Mouse (Mus musculus) limb, embryonic 13.5 days (tissue): ENCODE data around the gene Gm20509. TPM values are rescaled to one million over a fixed set of nuclear protein-coding genes. Genes with fewer than 3 reads are reported as not detected.
"Not testable (repeated sequence)": the region's sequence is repeated elsewhere in the genome, so short reads cannot be mapped to it uniquely, and the experiment has no call there.

Experiments
- ATAC-seq: fragments of 200-750 bp; cut with Nextera tagmentation; 2 replicates; pipeline ENCODE4 v1.8.0; 2017; ENCODE audit warnings: low read depth, moderate number of reproducible peaks, moderate TSS enrichment; ENCODE audit not compliant: low FRiP score
- H3K27ac ChIP-seq: fragments of 300-500 bp; sonication (generic); 2 replicates; pipeline ENCODE4 v1.5.1; 2015; ENCODE audit warnings: inconsistent platforms, mild to moderate bottlenecking, moderate library complexity
- H3K27me3 ChIP-seq: fragments of 300-500 bp; sonication (generic); 2 replicates; pipeline ENCODE4 v1.6.1; 2015; ENCODE audit warnings: mild to moderate bottlenecking, inconsistent platforms
- H3K36me3 ChIP-seq: fragments of 300-500 bp; sonication (generic); 2 replicates; pipeline ENCODE4 v1.6.1; 2015; ENCODE audit warnings: inconsistent platforms, mild to moderate bottlenecking, moderate library complexity
- H3K4me1 ChIP-seq: fragments of 300-500 bp; sonication (generic); 2 replicates; pipeline ENCODE4 v1.6.1; 2015; ENCODE audit warnings: inconsistent platforms
- H3K4me2 ChIP-seq: fragments of 300-500 bp; sonication (generic); replicated peaks from 2 replicates; pipeline ENCODE4 v1.6.1; 2015; ENCODE audit warnings: inconsistent platforms, mild to moderate bottlenecking, moderate library complexity
- H3K4me3 ChIP-seq: fragments of 300-500 bp; sonication (generic); 2 replicates; pipeline ENCODE4 v1.5.1; 2015; ENCODE audit warnings: moderate library complexity, mild to moderate bottlenecking, inconsistent platforms
- H3K9ac ChIP-seq: fragments of 300-500 bp; sonication (generic); 2 replicates; pipeline ENCODE4 v1.6.1; 2015; ENCODE audit warnings: mild to moderate bottlenecking, inconsistent platforms
- H3K9me3 ChIP-seq: fragments of 300-500 bp; sonication (generic); 2 replicates; pipeline ENCODE4 v1.6.1; 2016; ENCODE audit warnings: inconsistent platforms
- WGBS: fragments of 180-500 bp; shearing (Covaris S2); methylation state at CpG from one replicate; pipeline ENCODE4 v1.1.7; 2015; 5-methylcytosine and 5-hydroxymethylcytosine counted together
- polyA plus RNA-seq: library from polyadenylated mRNA; unstranded; fragments of >200 nt; fragmentation: Nextera tagmentation; extraction: Ambion mirVana; gene quantifications from 2 replicates; pipeline ENCODE4 v1.2.1, GENCODE M21; 2015

Gm20509 gene
- polyA plus RNA-seq, 1 experiment from 2014 or later: not detected

GRCm38 (mm10) chr9:73103880-73104198 is 1.6 kb downstream of the Gm20509 start:
- H3K27me3 ChIP-seq: peaks cover 52% of the 10 kb centered on the region
- H3K9me3 ChIP-seq: no peaks in the 10 kb centered on the region
- 0 out of 2 replicates have a peak, but pooled peaks have one; percentile 12 for ATAC-seq
- peaks cover 8% of the 10 kb centered on the region for H3K4me1 ChIP-seq
- peak overlapping the region; percentile 68 for H3K9ac ChIP-seq
- H3K4me3 ChIP-seq: peak overlapping the region; percentile 48
- H3K36me3 ChIP-seq: no peaks in the 10 kb centered on the region
- WGBS: 28% methylated on average over 5 of the region's 5 CpGs
- H3K4me2 ChIP-seq: peak overlapping the region; percentile 86
- no peak overlapping the region for H3K27ac ChIP-seq

- 71% methylated on average over 1 of the region's 1 CpGs for WGBS
- no peaks in the 10 kb centered on the region for H3K9me3 ChIP-seq
- H3K36me3 ChIP-seq: no peaks in the 10 kb centered on the region
- peaks cover 55% of the 10 kb centered on the region for H3K27me3 ChIP-seq
- H3K9ac ChIP-seq: no peak overlapping the region
- H3K4me3 ChIP-seq: no peak overlapping the region
- no peak overlapping the region for H3K27ac ChIP-seq
- ATAC-seq: no peak
- H3K4me2 ChIP-seq: no peak overlapping the region
- H3K4me1 ChIP-seq: peaks cover 8% of the 10 kb centered on the region
These were observed 2.9 kb downstream of the Gm20509 start for GRCm38 (mm10) chr9:73105141-73105540.

DNA sequence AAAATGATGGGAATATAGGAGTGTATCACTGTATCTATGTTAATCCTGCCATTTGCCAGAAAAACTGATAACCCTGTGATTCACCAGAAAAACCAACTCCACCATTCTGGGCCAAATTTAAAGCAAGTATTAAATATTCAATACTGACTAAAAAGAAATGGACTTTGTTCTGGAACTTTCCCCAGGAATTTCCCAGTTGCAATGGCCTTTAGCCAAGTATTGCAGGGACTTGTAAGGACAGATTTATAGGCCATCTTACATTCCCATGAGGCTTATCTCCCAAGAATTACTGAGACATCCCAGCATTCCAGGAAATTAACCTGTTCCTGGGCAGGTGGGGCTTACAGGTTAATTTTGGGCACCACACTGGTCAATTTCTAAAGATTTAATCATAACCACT is 3.5 kb downstream of the Gm20509 start:
- no peak overlapping the region for H3K27ac ChIP-seq
- peaks cover 55% of the 10 kb centered on the region for H3K27me3 ChIP-seq
- no peak for ATAC-seq
- H3K4me3 ChIP-seq: no peak overlapping the region
- H3K4me2 ChIP-seq: no peak overlapping the region
- peaks cover 8% of the 10 kb centered on the region for H3K4me1 ChIP-seq
- no peaks in the 10 kb centered on the region for H3K9me3 ChIP-seq
- no peaks in the 10 kb centered on the region for H3K36me3 ChIP-seq
- no peak overlapping the region for H3K9ac ChIP-seq

DNA sequence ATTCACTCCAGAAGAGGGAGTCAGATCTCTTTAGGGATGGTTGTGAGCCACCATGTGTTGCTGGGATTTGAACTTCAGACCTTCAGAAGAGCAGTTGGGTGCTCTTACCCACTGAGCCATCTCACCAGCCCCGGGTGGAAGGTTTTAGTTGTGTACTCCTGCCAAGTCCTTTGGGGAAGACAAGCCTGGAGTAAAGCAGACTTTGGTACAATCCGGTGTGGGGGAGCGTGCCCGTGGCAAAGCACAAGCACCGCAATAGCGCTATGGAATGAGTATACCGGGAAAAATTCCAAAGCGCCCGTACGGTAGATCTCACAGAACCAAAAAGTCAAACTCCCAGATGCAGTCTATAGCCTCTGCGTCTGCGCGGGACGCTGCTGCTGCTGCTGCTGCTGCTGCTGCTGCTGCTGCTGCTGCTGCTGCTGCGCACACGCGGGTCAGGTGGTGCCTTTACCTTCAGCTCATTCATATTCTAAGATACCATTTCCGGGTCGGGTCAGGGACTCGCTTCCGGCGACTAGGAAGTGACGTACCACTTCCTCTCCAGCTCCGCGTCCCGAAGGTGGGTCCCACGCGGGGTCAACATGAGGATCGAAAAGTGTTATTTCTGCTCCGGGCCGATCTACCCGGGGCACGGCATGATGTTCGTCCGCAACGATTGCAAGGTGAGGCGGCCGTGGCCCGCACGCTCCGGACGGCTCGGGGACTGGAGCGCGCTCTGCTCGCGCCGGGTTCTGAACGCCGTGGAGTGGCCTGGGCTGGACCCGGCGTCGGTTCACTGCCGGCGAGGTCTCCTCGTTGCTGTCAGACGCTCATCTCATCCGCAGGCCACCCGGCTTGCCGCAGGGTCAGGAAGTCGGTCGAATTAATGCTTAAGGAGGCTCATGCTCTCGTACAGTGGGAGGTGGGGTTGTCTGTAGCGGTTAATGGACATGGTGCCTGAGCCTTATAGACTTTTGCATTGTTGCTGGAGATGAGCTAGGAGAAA is 10.9 kb downstream of the Gm20509 start, which contains the start of gene Rsl24d1:
Gene Rsl24d1 (plus strand): TSS at position 508 of the 988 bp plus-strand sequence.
- H3K27me3 ChIP-seq: 0 out of 2 replicates have a peak, but pooled peaks cover 3% of the 10 kb centered on the region
- peak; percentile 98 for ATAC-seq
- H3K9ac ChIP-seq: peak within 1 kb of the TSS; percentile 83
- peaks cover 7% of the 10 kb centered on the region for H3K4me1 ChIP-seq
- under 1% methylated on average over 64 of the region's 64 CpGs for WGBS
- peaks cover 26% of the 10 kb centered on the region for H3K36me3 ChIP-seq
- H3K4me3 ChIP-seq: peak within 1 kb of the TSS; percentile 97
- H3K4me2 ChIP-seq: peak within 1 kb of the TSS; percentile 84
- H3K27ac ChIP-seq: peak within 1 kb of the TSS; percentile 78
- no peaks in the 10 kb centered on the region for H3K9me3 ChIP-seq

- peaks cover 52% of the 10 kb centered on the region for H3K36me3 ChIP-seq
- not testable (repeated sequence) for H3K27me3 ChIP-seq, H3K4me2 ChIP-seq, ATAC-seq, H3K4me1 ChIP-seq, H3K4me3 ChIP-seq, H3K9ac ChIP-seq, H3K9me3 ChIP-seq, H3K27ac ChIP-seq
- 94% methylated on average over 5 of the region's 6 CpGs for WGBS
These were observed 14.4 kb downstream of the Gm20509 start for GRCm38 (mm10) chr9:73116704-73117103.

GRCm38 (mm10) chr9:73118012-73118411 is 15.7 kb downstream of the Gm20509 start:
- no peak for ATAC-seq
- H3K27me3 ChIP-seq: no peaks in the 10 kb centered on the region
- peaks cover 61% of the 10 kb centered on the region for H3K36me3 ChIP-seq
- peaks cover 7% of the 10 kb centered on the region for H3K4me1 ChIP-seq
- H3K9ac ChIP-seq: no peak overlapping the region
- H3K27ac ChIP-seq: no peak overlapping the region
- H3K4me2 ChIP-seq: no peak overlapping the region
- WGBS: 89% methylated on average over 4 of the region's 4 CpGs
- no peak overlapping the region for H3K4me3 ChIP-seq
- no peaks in the 10 kb centered on the region for H3K9me3 ChIP-seq

DNA sequence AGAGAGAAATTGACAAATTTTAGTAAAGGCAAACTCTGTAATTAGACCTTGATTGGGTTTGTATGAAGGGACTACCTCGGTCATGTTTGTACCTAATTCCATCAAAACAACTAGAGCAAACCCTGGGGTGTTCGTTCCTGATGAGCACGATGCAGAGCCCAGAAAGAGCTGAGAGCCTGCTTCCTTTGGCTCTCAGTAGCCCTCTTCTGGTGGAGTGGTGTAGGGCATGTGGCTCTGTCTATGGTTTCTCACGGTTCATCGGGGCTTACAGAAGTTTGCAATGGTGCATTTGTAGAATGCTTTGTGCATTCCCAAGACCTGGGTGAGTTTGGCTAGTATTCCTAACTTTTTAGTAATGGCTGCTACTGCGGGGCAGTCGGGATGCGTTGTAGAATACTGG is 19.5 kb downstream of the Gm20509 start:
- Histone ChIP-seq H3K27ac (no peak overlapping the region), H3K27me3 (no peaks in the 10 kb centered on the region), H3K4me3 (no peak overlapping the region), H3K9me3 (no peaks in the 10 kb centered on the region), H3K4me2 (no peak overlapping the region), H3K4me1 (no peaks in the 10 kb centered on the region), H3K9ac (no peak overlapping the region), H3K36me3 (peaks cover 81% of the 10 kb centered on the region)
- ATAC-seq: no peak
- 80% methylated on average over 8 of the region's 8 CpGs for WGBS

- ATAC-seq: no peak
- Histone ChIP-seq H3K27me3 (no peaks in the 10 kb centered on the region), H3K9ac (no peak overlapping the region), H3K4me2 (no peak overlapping the region), H3K9me3 (no peaks in the 10 kb centered on the region), H3K4me3 (no peak overlapping the region), H3K36me3 (peaks cover 91% of the 10 kb centered on the region), H3K27ac (no peak overlapping the region), H3K4me1 (no peaks in the 10 kb centered on the region)
- 95% methylated on average over 8 of the region's 8 CpGs for WGBS
These were observed 22.8 kb downstream of the Gm20509 start for GRCm38 (mm10) chr9:73125043-73125570.

- no peaks in the 10 kb centered on the region for H3K4me1 ChIP-seq
- H3K4me2 ChIP-seq: no peak overlapping the region
- 82% methylated on average over 2 of the region's 2 CpGs for WGBS
- H3K4me3 ChIP-seq: no peak overlapping the region
- peaks cover 69% of the 10 kb centered on the region for H3K36me3 ChIP-seq
- no peaks in the 10 kb centered on the region for H3K9me3 ChIP-seq
- H3K27ac ChIP-seq: no peak overlapping the region
- H3K9ac ChIP-seq: no peak overlapping the region
- no peaks in the 10 kb centered on the region for H3K27me3 ChIP-seq
- no peak for ATAC-seq
These were observed 25.2 kb downstream of the Gm20509 start for GRCm38 (mm10) chr9:73127457-73127856.

- H3K9ac ChIP-seq: no peak overlapping the region
- H3K4me2 ChIP-seq: no peak overlapping the region
- no peak overlapping the region for H3K27ac ChIP-seq
- ATAC-seq: no peak
- no peak overlapping the region for H3K4me3 ChIP-seq
- H3K27me3 ChIP-seq: no peaks in the 10 kb centered on the region
- no peaks in the 10 kb centered on the region for H3K9me3 ChIP-seq
- 87% methylated on average over 8 of the region's 8 CpGs for WGBS
- peaks cover 49% of the 10 kb centered on the region for H3K36me3 ChIP-seq
- H3K4me1 ChIP-seq: no peaks in the 10 kb centered on the region
These were observed 27.6 kb downstream of the Gm20509 start for GRCm38 (mm10) chr9:73129875-73130274.

GRCm38 (mm10) chr9:73130529-73130928 is 28.3 kb downstream of the Gm20509 start:
- peaks cover 43% of the 10 kb centered on the region for H3K36me3 ChIP-seq

DNA sequence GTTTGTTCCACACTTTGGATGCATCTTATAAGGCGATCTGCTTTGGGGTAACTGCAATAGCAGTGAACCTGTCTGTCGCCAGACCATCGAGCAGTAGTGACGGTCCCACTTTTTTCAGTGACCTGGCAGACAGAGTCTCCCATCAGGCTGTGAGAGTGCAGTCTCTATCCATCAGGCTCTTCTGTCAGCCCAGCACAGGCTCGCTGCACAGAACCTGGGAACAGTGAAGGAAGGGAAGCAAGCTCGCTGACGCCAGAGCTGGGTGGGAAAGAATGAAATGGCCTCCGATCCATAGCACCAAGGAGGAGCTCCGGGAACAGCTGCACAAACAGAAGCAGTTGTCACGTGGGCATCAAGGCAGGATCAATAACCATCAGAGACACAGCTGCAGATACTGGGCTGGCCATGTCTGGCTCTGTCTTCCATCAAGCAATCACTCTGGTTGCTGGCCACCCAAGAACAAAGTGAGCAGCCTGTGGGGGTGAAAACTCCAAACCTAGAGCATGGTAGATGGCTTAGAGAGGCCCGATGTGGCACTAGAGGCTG is 35.1 kb downstream of the Gm20509 start:
- ATAC-seq: no peak
- no peak overlapping the region for H3K9ac ChIP-seq
- no peak overlapping the region for H3K27ac ChIP-seq
- 54% methylated on average over 11 of the region's 11 CpGs for WGBS
- H3K4me3 ChIP-seq: no peak overlapping the region
- no peaks in the 10 kb centered on the region for H3K9me3 ChIP-seq
- H3K4me1 ChIP-seq: no peaks in the 10 kb centered on the region
- H3K27me3 ChIP-seq: no peaks in the 10 kb centered on the region
- no peaks in the 10 kb centered on the region for H3K36me3 ChIP-seq
- no peak overlapping the region for H3K4me2 ChIP-seq

More at GRCm38 (mm10) chr9:73130529-73130928, 28.3 kb downstream of the Gm20509 start:
- no peaks in the 10 kb centered on the region for H3K9me3 ChIP-seq
- no peak overlapping the region for H3K9ac ChIP-seq
- H3K4me3 ChIP-seq: no peak overlapping the region
- no peaks in the 10 kb centered on the region for H3K4me1 ChIP-seq
- WGBS: 95% methylated on average over 4 of the region's 4 CpGs
- no peak overlapping the region for H3K4me2 ChIP-seq
- H3K27me3 ChIP-seq: no peaks in the 10 kb centered on the region
- H3K27ac ChIP-seq: no peak overlapping the region
- ATAC-seq: no peak
